Mouse (Mus musculus): ENCODE measurements at regions not wholly inside any gene's neighbourhood (a gene's known extent, or its start where the extent isn't known, plus 50 kb on each side); places are given as distances from the start of the nearest gene placed in this dataset.

- DNase-seq (ENCODE audit: extremely low spot score) = no peak
Measured at GRCm38 (mm10) chr8:101366722-101367121, 1418.7 kb downstream of the Cdh11 start.

GRCm38 (mm10) chr8:101350848-101351247 lies 1434.6 kb downstream of the Cdh11 start:
- DNase-seq (ENCODE audit: extremely low spot score) = no peak

GRCm38 (mm10) chr8:101349736-101350135 lies 1435.7 kb downstream of the Cdh11 start:
- DNase-seq (ENCODE audit: extremely low spot score) = no peak

GRCm38 (mm10) chr8:101329290-101329689 lies 1456.2 kb downstream of the Cdh11 start:
- no peak for DNase-seq (ENCODE audit: extremely low spot score)

GRCm38 (mm10) chr8:101328780-101329179 lies 1456.7 kb downstream of the Cdh11 start:
- no peak for DNase-seq (ENCODE audit: extremely low spot score)

GRCm38 (mm10) chr8:101298571-101298970 lies 1486.9 kb downstream of the Cdh11 start:
- DNase-seq (ENCODE audit: extremely low spot score) = no peak

GRCm38 (mm10) chr8:101290031-101290430 lies 1495.4 kb downstream of the Cdh11 start:
- DNase-seq (ENCODE audit: extremely low spot score) = no peak

- no peak for DNase-seq (ENCODE audit: extremely low spot score)
Measured at GRCm38 (mm10) chr8:101242632-101243031, 1542.8 kb downstream of the Cdh11 start.

GRCm38 (mm10) chr8:101241854-101242253 lies 1543.6 kb downstream of the Cdh11 start:
- no peak for DNase-seq (ENCODE audit: extremely low spot score)

GRCm38 (mm10) chr8:101197986-101198385 lies 1587.5 kb downstream of the Cdh11 start:
- no peak for DNase-seq (ENCODE audit: extremely low spot score)

GRCm38 (mm10) chr8:101196740-101197139 lies 1588.7 kb downstream of the Cdh11 start:
- DNase-seq (ENCODE audit: extremely low spot score) = no peak

- no peak for DNase-seq (ENCODE audit: extremely low spot score)
Measured at GRCm38 (mm10) chr8:101188566-101188965, 1596.9 kb downstream of the Cdh11 start.

GRCm38 (mm10) chr8:101154923-101155322 lies 1630.5 kb downstream of the Cdh11 start:
- DNase-seq (ENCODE audit: extremely low spot score) = peak; percentile 10

Data from embryo, embryonic 9.5 days (tissue).